Comparison of ENCODE assay signal across 21 mouse cellular contexts in genomic region chr15:96167256-96167655, GRCm38 (mm10).
DNase-seq lines count a peak whose midpoint lies in the region; TF ChIP-seq lines count a peak whose summit lies in the region.
"Had no signal": no experiment of that assay in that cellular context is flagged by ENCODE, and none has a peak within 500 bp of the region (broad histone marks: within the 10 kb centered on the region; RNA-seq: fewer than 3 reads in every experiment).

No protein-coding gene starts in this region.

- no peaks in the 10 kb centered on the region for H3K79me2 ChIP-seq in CH12.LX (replicated peaks; ENCODE audit: control insufficient read depth, extremely low read depth, insufficient read depth, poor library complexity, severe bottlenecking)

- H3K9me3 ChIP-seq in CH12.LX (replicated peaks; ENCODE audit: low read length) = no peaks in the 10 kb centered on the region
- H3K9me3 ChIP-seq: embryonic facial prominence, embryonic 13.5 days; embryonic facial prominence, embryonic 15.5 days; forebrain, embryonic 10.5 days; forebrain, embryonic 12.5 days had no signal

- dilution Hi-C loops in CH12.LX (cut with MboI; ENCODE audit: extremely low pct_ligation_motif_present, extremely low pct_unique_long_range_greater_than_20kb, low sequenced_read_pairs) = no loop called here

- no peak overlapping the region for H3K27ac ChIP-seq in CH12.LX (ENCODE audit: insufficient read depth, low read depth)
- H3K27ac ChIP-seq: embryonic facial prominence, embryonic 13.5 days; embryonic facial prominence, embryonic 15.5 days; forebrain, embryonic 10.5 days; forebrain, embryonic 12.5 days had no signal

- no peak overlapping the region for H3K9ac ChIP-seq in CH12.LX (ENCODE audit: insufficient read depth, low read depth)
- H3K9ac ChIP-seq: embryonic facial prominence, embryonic 13.5 days; embryonic facial prominence, embryonic 15.5 days; forebrain, embryonic 12.5 days had no signal

- H3K27me3 ChIP-seq in CH12.LX (replicated peaks) = no peaks in the 10 kb centered on the region
- H3K27me3 ChIP-seq: embryonic facial prominence, embryonic 15.5 days had no signal

- TF ChIP-seq POLR2A in CH12.LX (IDR thresholded peaks at IDR 0.05; ENCODE audit: low read depth, low read length) = no peak

- peak overlapping the region; percentile 26; the same call in 1 of the 2 replicates for H3K4me2 ChIP-seq in CH12.LX (ENCODE audit: insufficient read depth, low read depth, poor library complexity, severe bottlenecking)
- H3K4me2 ChIP-seq: embryonic facial prominence, embryonic 13.5 days; embryonic facial prominence, embryonic 15.5 days; forebrain, embryonic 12.5 days had no signal

- TF ChIP-seq EP300 in CH12.LX (IDR thresholded peaks at IDR 0.05; ENCODE audit: low read length) = no peak

- TF ChIP-seq RAD21 in CH12.LX (IDR thresholded peaks at IDR 0.05; ENCODE audit: low read depth, low read length) = no peak; the same call in 1 of the 2 replicates

- TF ChIP-seq CTCF in CH12.LX (conservative IDR thresholded peaks at IDR 0.05 in 1 of 2, IDR thresholded peaks at IDR 0.05 in 1 of 2; ENCODE audit: low read depth in 2 of 2, low read length in 2 of 2) = no peak

- in situ Hi-C loops in CH12.LX (cut with MboI; ENCODE audit: low pct_ligation_motif_present, low pct_unique_long_range_greater_than_20kb, low sequenced_read_pairs) = no loop called here

- H3K36me3 ChIP-seq in CH12.LX (replicated peaks in 1 of 2; ENCODE audit: control insufficient read depth in 1 of 2, insufficient read depth in 1 of 2, low read length in 1 of 2) = no peaks in the 10 kb centered on the region
- H3K36me3 ChIP-seq: embryonic facial prominence, embryonic 13.5 days; embryonic facial prominence, embryonic 15.5 days; forebrain, embryonic 10.5 days; forebrain, embryonic 12.5 days; G1E had no signal

- no peak for DNase-seq in CH12.LX (ENCODE audit: extremely low read depth)
- DNase-seq in Muller cell, postnatal 12 days (ENCODE audit: inconsistent ontology term) = peak; percentile 65
- peak; percentile 70 for DNase-seq in retina, postnatal 1 day
- DNase-seq in urinary bladder, adult 2 months (ENCODE audit: low spot score) = no peak
- no peak for DNase-seq in kidney, adult 18-20 months
- DNase-seq: adrenal gland, adult 2 months; adrenal gland, postnatal 10 days; adrenal gland, postnatal 25 days; cerebellum, adult 11 months; cerebellum, adult 18-20 months; cerebellum, adult 8-10 months; cerebellum, adult 9-11 months; cerebellum, postnatal 14 days; cerebellum, postnatal 36 days; embryo, embryonic 11 days had no signal

- peak overlapping the region in 1 of 3 experiments; percentile 41 for H3K4me3 ChIP-seq in CH12.LX (replicated peaks in 1 of 3; ENCODE audit: low read depth in 2 of 3, low read length in 2 of 3, poor library complexity in 1 of 3)
- H3K4me3 ChIP-seq: embryonic facial prominence, embryonic 13.5 days; embryonic facial prominence, embryonic 15.5 days; erythroblast, embryonic 14.5 days; forebrain, embryonic 10.5 days; forebrain, embryonic 12.5 days had no signal

- peaks cover 4 to 7% of the 10 kb centered on the region in 2 experiments; a peak in 3 of 4 replicates for H3K4me1 ChIP-seq in CH12.LX (ENCODE audit: control insufficient read depth in 1 of 2, insufficient read depth in 2 of 2)

TF ChIP-seq in CH12.LX, 34 proteins besides CTCF, POLR2A, EP300 and RAD21:
- no peak for TF ChIP-seq SMC3 (IDR thresholded peaks at IDR 0.05; ENCODE audit: low read depth, low read length)
- no peak for TF ChIP-seq E2F4 (IDR thresholded peaks at IDR 0.05; ENCODE audit: insufficient replicate concordance, low read depth, low read length)
- no peak for TF ChIP-seq ZC3H11A (IDR thresholded peaks at IDR 0.05; ENCODE audit: low read depth, low read length)
- TF ChIP-seq GABPA (IDR thresholded peaks at IDR 0.05; ENCODE audit: insufficient replicate concordance, low read depth, low read length) = no peak
- TF ChIP-seq TCF12 (IDR thresholded peaks at IDR 0.05; ENCODE audit: low read depth, low read length) = no peak
- TF ChIP-seq HCFC1 (IDR thresholded peaks at IDR 0.05; ENCODE audit: low read depth, low read length) = no peak
- TF ChIP-seq ELF1 (IDR thresholded peaks at IDR 0.05; ENCODE audit: low read depth, low read length) = no peak
- no peak for TF ChIP-seq PAX5 (IDR thresholded peaks at IDR 0.05; ENCODE audit: low read length)
- TF ChIP-seq USF2 (conservative IDR thresholded peaks at IDR 0.05; ENCODE audit: low read depth, low read length) = no peak
- TF ChIP-seq IRF4 (IDR thresholded peaks at IDR 0.05; ENCODE audit: low read depth, low read length) = no peak
- no peak for TF ChIP-seq SIN3A (IDR thresholded peaks at IDR 0.05; ENCODE audit: low read length)
- no peak for TF ChIP-seq ZMIZ1 (IDR thresholded peaks at IDR 0.05; ENCODE audit: low read depth, low read length)
- no peak for TF ChIP-seq MXI1 (IDR thresholded peaks at IDR 0.05; ENCODE audit: low read depth, low read length)
- no peak for TF ChIP-seq JUND (conservative IDR thresholded peaks at IDR 0.05; ENCODE audit: low read depth, low read length)
- no peak for TF ChIP-seq MAFK (IDR thresholded peaks at IDR 0.05; ENCODE audit: insufficient replicate concordance, low read length)
- no peak for TF ChIP-seq ETS1 (conservative IDR thresholded peaks at IDR 0.05; ENCODE audit: low read depth, low read length)

Comparison
In these comparisons a context has a peak if more than half of its experiments do, and no peak if none do; other contexts are left out.
1. DNase-seq: peak in Muller cell, postnatal 12 days (single experiment) and retina, postnatal 1 day (single experiment); none in CH12.LX (single experiment), urinary bladder, adult 2 months (single experiment) and kidney, adult 18-20 months (single experiment).